Mouse (Mus musculus) heart, adult 2 months (tissue): ENCODE measurements around the gene Golga4.

Experiments used
- CTCF ChIP-seq: fragments of 200-600 bp; IDR thresholded peaks from 2 replicates; pipeline ENCODE4 v1.8.1; 2022; ENCODE audit warnings: antibody characterized with exemption, mild to moderate bottlenecking, moderate library complexity
- POLR2A ChIP-seq: fragments of 200-500 bp; IDR thresholded peaks from 2 replicates; pipeline ENCODE4 v1.6.1; 2011; ENCODE audit warnings: mild to moderate bottlenecking, low read depth, low read length, control low read depth; ENCODE audit not compliant: insufficient read depth

- TF ChIP-seq CTCF (no peak), POLR2A (no peak)
Observed at GRCm38 (mm10) chr9:118500963-118501362, 5.1 kb upstream of the Golga4 start.
